In the genomic region with DNA sequence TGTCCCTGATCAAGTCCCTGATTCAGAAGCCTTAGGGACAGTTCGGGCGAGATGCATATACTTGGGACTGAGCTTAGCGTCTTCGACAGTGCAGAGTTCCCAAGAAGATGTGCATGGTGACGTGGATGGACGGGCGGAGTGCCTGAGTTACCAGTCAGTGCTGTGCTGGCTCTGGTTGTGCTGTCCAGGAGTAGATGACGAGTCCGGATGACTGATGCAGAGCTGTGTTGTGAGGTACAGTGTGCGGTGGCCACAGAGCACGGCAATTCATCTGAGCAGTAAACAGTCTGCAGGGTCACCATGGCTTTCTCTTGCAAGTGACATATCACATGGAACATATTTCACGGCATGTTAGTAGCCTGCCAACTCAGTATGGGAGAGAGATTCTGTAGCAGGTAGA, we compare ENCODE assay signal across 20 mouse cellular contexts.
DNase-seq lines count a peak whose midpoint lies in the region; ATAC-seq and TF ChIP-seq lines count a peak whose summit lies in the region.
"Had no signal": no experiment of that assay in that cellular context is flagged by ENCODE, and none has a peak within 500 bp of the region (broad histone marks: within the 10 kb centered on the region; RNA-seq: fewer than 3 reads in every experiment).

No protein-coding gene starts in this region.

- TF ChIP-seq CTCF in layer of hippocampus, adult 2 months (conservative IDR thresholded peaks at IDR 0.05): no peak

- H3K36me3 ChIP-seq in forebrain, embryonic 11.5 days (ENCODE audit: control insufficient read depth, insufficient read depth, low read length): no peaks in the 10 kb centered on the region
- H3K36me3 ChIP-seq in forebrain, embryonic 16.5 days (ENCODE audit: control insufficient read depth, insufficient read depth): no peaks in the 10 kb centered on the region
- H3K36me3 ChIP-seq in heart, embryonic 10.5 days: no peaks in the 10 kb centered on the region
- H3K36me3 ChIP-seq: embryonic facial prominence, embryonic 13.5 days; embryonic facial prominence, embryonic 15.5 days; forebrain, embryonic 10.5 days; forebrain, embryonic 15.5 days had no signal

- H3K4me1 ChIP-seq in forebrain, embryonic 11.5 days (replicated peaks; ENCODE audit: control insufficient read depth, insufficient read depth, low read length): no peaks in the 10 kb centered on the region
- peaks cover 21% of the 10 kb centered on the region; the same call in 1 of the 2 replicates for H3K4me1 ChIP-seq in forebrain, embryonic 16.5 days (replicated peaks; ENCODE audit: control insufficient read depth, insufficient read depth, low read length)
- peaks cover 19% of the 10 kb centered on the region for H3K4me1 ChIP-seq in heart, embryonic 10.5 days

- 91% methylated on average over 12 of the region's 12 CpGs for WGBS in forebrain, embryonic 11.5 days
- WGBS in forebrain, embryonic 16.5 days: 89% methylated on average over 12 of the region's 12 CpGs
- WGBS in heart, embryonic 10.5 days: 93% methylated on average over 12 of the region's 12 CpGs

- H3K4me2 ChIP-seq in forebrain, embryonic 11.5 days (ENCODE audit: low read depth, low read length, severe bottlenecking): no peak overlapping the region
- no peak overlapping the region for H3K4me2 ChIP-seq in forebrain, embryonic 16.5 days (ENCODE audit: low read length)
- H3K4me2 ChIP-seq: embryonic facial prominence, embryonic 13.5 days; embryonic facial prominence, embryonic 15.5 days; forebrain, embryonic 13.5 days; forebrain, embryonic 15.5 days had no signal

- no peak overlapping the region for H3K4me3 ChIP-seq in forebrain, embryonic 11.5 days (ENCODE audit: low read depth, low read length)
- no peak overlapping the region for H3K4me3 ChIP-seq in forebrain, embryonic 16.5 days (replicated peaks; ENCODE audit: low read length)
- no peak overlapping the region for H3K4me3 ChIP-seq in heart, embryonic 10.5 days
- no peak overlapping the region for H3K4me3 ChIP-seq in layer of hippocampus, adult 2 months
- H3K4me3 ChIP-seq: embryonic facial prominence, embryonic 13.5 days; embryonic facial prominence, embryonic 15.5 days; erythroblast, embryonic 14.5 days; forebrain, embryonic 10.5 days; forebrain, embryonic 13.5 days; forebrain, embryonic 15.5 days had no signal

- no peak overlapping the region for H3K9ac ChIP-seq in forebrain, embryonic 11.5 days (ENCODE audit: low read length)
- no peak overlapping the region for H3K9ac ChIP-seq in forebrain, embryonic 16.5 days (replicated peaks; ENCODE audit: low read depth, low read length)
- H3K9ac ChIP-seq: embryonic facial prominence, embryonic 13.5 days; embryonic facial prominence, embryonic 15.5 days; forebrain, embryonic 13.5 days; forebrain, embryonic 15.5 days had no signal

- no peak overlapping the region for H3K27ac ChIP-seq in forebrain, embryonic 11.5 days (ENCODE audit: low read depth, low read length)
- no peak overlapping the region for H3K27ac ChIP-seq in forebrain, embryonic 16.5 days (ENCODE audit: low read length)
- H3K27ac ChIP-seq in heart, embryonic 10.5 days: no peak overlapping the region
- H3K27ac ChIP-seq in layer of hippocampus, adult 2 months: peak overlapping the region; percentile 64
- H3K27ac ChIP-seq: embryonic facial prominence, embryonic 13.5 days; embryonic facial prominence, embryonic 15.5 days; forebrain, embryonic 10.5 days; forebrain, embryonic 13.5 days; forebrain, embryonic 15.5 days had no signal

- no peak for ATAC-seq in forebrain, embryonic 11.5 days (replicated peaks; ENCODE audit: low FRiP score)
- ATAC-seq in forebrain, embryonic 16.5 days: no peak
- ATAC-seq: forebrain, embryonic 13.5 days; forebrain, embryonic 15.5 days had no signal

- peak; percentile 43 for DNase-seq in forebrain, embryonic 11.5 days (ENCODE audit: low spot score)
- DNase-seq in heart, embryonic 10.5 days (ENCODE audit: low spot score): peak; percentile 71
- no peak for DNase-seq in heart, postnatal 36 days
- no peak for DNase-seq in layer of hippocampus, adult 2 months (ENCODE audit: low spot score in 2 of 2)
- no peak for DNase-seq in layer of hippocampus, postnatal 14 days (ENCODE audit: low spot score in 2 of 2)
- DNase-seq: adrenal gland, adult 2 months; adrenal gland, postnatal 10 days; adrenal gland, postnatal 25 days; cerebellum, adult 11 months; cerebellum, adult 8-10 months; cerebellum, postnatal 14 days; cerebellum, postnatal 36 days; embryo, embryonic 11 days had no signal

- intact Hi-C loops in heart, postnatal 36 days (cut with DNase I): no loop called here

- no peaks in the 10 kb centered on the region for H3K27me3 ChIP-seq in forebrain, embryonic 11.5 days (ENCODE audit: control insufficient read depth, insufficient read depth, low read length)
- no peaks in the 10 kb centered on the region for H3K27me3 ChIP-seq in forebrain, embryonic 16.5 days (replicated peaks; ENCODE audit: control insufficient read depth, insufficient read depth, low read length)
- H3K27me3 ChIP-seq in heart, embryonic 10.5 days (ENCODE audit: insufficient read depth, poor library complexity, severe bottlenecking): no peaks in the 10 kb centered on the region
- H3K27me3 ChIP-seq: embryonic facial prominence, embryonic 13.5 days; embryonic facial prominence, embryonic 15.5 days; forebrain, embryonic 13.5 days; forebrain, embryonic 15.5 days had no signal

- H3K9me3 ChIP-seq in forebrain, embryonic 11.5 days (ENCODE audit: control insufficient read depth, low read length): no peaks in the 10 kb centered on the region
- no peaks in the 10 kb centered on the region for H3K9me3 ChIP-seq in forebrain, embryonic 16.5 days (ENCODE audit: control insufficient read depth, low read length)
- H3K9me3 ChIP-seq in heart, embryonic 10.5 days: no peaks in the 10 kb centered on the region
- H3K9me3 ChIP-seq: embryonic facial prominence, embryonic 13.5 days; embryonic facial prominence, embryonic 15.5 days; forebrain, embryonic 10.5 days; forebrain, embryonic 13.5 days; forebrain, embryonic 15.5 days had no signal

Comparison
In these comparisons a context has a peak if more than half of its experiments do, and no peak if none do; other contexts are left out.
1. DNase-seq: peak in forebrain, embryonic 11.5 days (single experiment) and heart, embryonic 10.5 days (single experiment); none in heart, postnatal 36 days (0 of 2), layer of hippocampus, adult 2 months (0 of 2) and layer of hippocampus, postnatal 14 days (0 of 2).